Mouse (Mus musculus): ENCODE measurements at regions not wholly inside any gene's neighbourhood (a gene's known extent, or its start where the extent isn't known, plus 50 kb on each side); places are given as distances from the start of the nearest gene placed in this dataset.

GRCm38 (mm10) chr2:3930650-3931049, 86.9 kb upstream of the Frmd4a start:
- intact Hi-C loops (cut with DNase I), result no loop called here

GRCm38 (mm10) chr2:3940786-3941185, 76.7 kb upstream of the Frmd4a start:
- intact Hi-C loops (cut with DNase I), result no loop called here

GRCm38 (mm10) chr2:3941496-3941895, 76.0 kb upstream of the Frmd4a start:
- intact Hi-C loops (cut with DNase I), result no loop called here

- intact Hi-C loops (cut with DNase I), result no loop called here
Measured at GRCm38 (mm10) chr2:3947432-3947831, 70.1 kb upstream of the Frmd4a start.

GRCm38 (mm10) chr2:3948331-3948730, 69.2 kb upstream of the Frmd4a start:
- intact Hi-C loops (cut with DNase I), result no loop called here

- intact Hi-C loops (cut with DNase I), result no loop called here
Measured at GRCm38 (mm10) chr2:3957491-3957890, 60.0 kb upstream of the Frmd4a start.

- intact Hi-C loops (cut with DNase I), result no loop called here
Measured at GRCm38 (mm10) chr2:3958065-3958641, 59.4 kb upstream of the Frmd4a start.

GRCm38 (mm10) chr2:3958711-3959110, 58.8 kb upstream of the Frmd4a start:
- intact Hi-C loops (cut with DNase I), result no loop called here

GRCm38 (mm10) chr2:3959181-3959580, 58.3 kb upstream of the Frmd4a start:
- intact Hi-C loops (cut with DNase I), result no loop called here

- intact Hi-C loops (cut with DNase I), result no loop called here
Measured at GRCm38 (mm10) chr2:3960213-3960612, 57.3 kb upstream of the Frmd4a start.

- intact Hi-C loops (cut with DNase I), result no loop called here
Measured at GRCm38 (mm10) chr2:3964351-3964750, 53.2 kb upstream of the Frmd4a start.
